Mouse (Mus musculus) thymus, adult 2 months (tissue): ENCODE data around the gene Arl5a. TPM values are rescaled to one million over a fixed set of nuclear protein-coding genes. Genes with fewer than 3 reads are reported as not detected.

Experiments used
- DNase-seq: peaks from one replicate; pipeline ENCODE4 v3.0.0; 2021
- H3K27ac ChIP-seq: fragments of 200-500 bp; 2 replicates; pipeline ENCODE4 v1.5.1; 2012; ENCODE audit warnings: low read length, control low read depth; ENCODE audit not compliant: control insufficient read depth, insufficient read depth
- H3K27me3 ChIP-seq: fragments of 200-500 bp; 2 replicates; pipeline ENCODE4 v1.6.1; 2012; ENCODE audit warnings: mild to moderate bottlenecking, low read length, moderate library complexity, mixed read lengths; ENCODE audit not compliant: control insufficient read depth, insufficient read depth
- H3K36me3 ChIP-seq: fragments of 200-500 bp; 2 replicates; pipeline ENCODE4 v1.6.1; 2012; ENCODE audit warnings: mild to moderate bottlenecking, low read length, moderate library complexity; ENCODE audit not compliant: control insufficient read depth, insufficient read depth
- H3K4me1 ChIP-seq: fragments of 200-500 bp; replicated peaks from 2 replicates; pipeline ENCODE4 v1.6.1; 2012; ENCODE audit warnings: low read length; ENCODE audit not compliant: control insufficient read depth, insufficient read depth
- H3K4me3 ChIP-seq: fragments of 200-500 bp; 2 replicates; pipeline ENCODE4 v1.5.1; 2012; ENCODE audit warnings: mild to moderate bottlenecking, low read length, control low read depth, moderate library complexity; ENCODE audit not compliant: control insufficient read depth, insufficient read depth
- CTCF ChIP-seq: fragments of 200-500 bp; IDR thresholded peaks from 2 replicates; pipeline ENCODE4 v1.5.1; 2012; ENCODE audit warnings: mild to moderate bottlenecking, control low read depth, low read length, moderate library complexity, borderline replicate concordance; ENCODE audit not compliant: control insufficient read depth, poor library complexity, insufficient read depth; ENCODE audit errors: extremely low read depth
- POLR2A ChIP-seq: fragments of 200-500 bp; IDR thresholded peaks from 2 replicates; pipeline ENCODE4 v1.6.1; 2012; ENCODE audit warnings: mild to moderate bottlenecking, low read length, control low read depth, moderate library complexity; ENCODE audit not compliant: control insufficient read depth, poor library complexity, insufficient read depth; ENCODE audit errors: extremely low read depth
- WGBS: fragments of 180-500 bp; shearing (Covaris S2); methylation state at CpG from one replicate; pipeline ENCODE4 v1.1.7; 2018; 5-methylcytosine and 5-hydroxymethylcytosine counted together
- polyA plus RNA-seq: library from polyadenylated mRNA; depleted of rRNA; stranded (reverse); fragments of >200 nt; gene quantifications from 2 replicates; pipeline ENCODE4 v1.2.3, GENCODE M21; 2012

Arl5a gene
- polyA plus RNA-seq, 1 experiment, result 8.2 TPM

GRCm38 (mm10) chr2:52438013-52438412, 13.3 kb upstream of the Arl5a start:
- H3K4me1 ChIP-seq, result no peaks in the 10 kb centered on the region
- H3K27ac ChIP-seq, result no peak overlapping the region
- WGBS, result 33% methylated on average over 6 of the region's 6 CpGs

GRCm38 (mm10) chr2:52435919-52436632, 11.4 kb upstream of the Arl5a start:
- H3K4me1 ChIP-seq, result no peaks in the 10 kb centered on the region
- no peak overlapping the region for H3K27ac ChIP-seq
- H3K4me3 ChIP-seq, result no peak overlapping the region
- TF ChIP-seq POLR2A, result no peak
- TF ChIP-seq CTCF, result no peak
- H3K36me3 ChIP-seq, result no peaks in the 10 kb centered on the region
- no peak for DNase-seq
- 95% methylated on average over 14 of the region's 14 CpGs for WGBS
- H3K27me3 ChIP-seq, result no peaks in the 10 kb centered on the region

More at GRCm38 (mm10) chr2:52438013-52438412, 13.3 kb upstream of the Arl5a start:
- no peaks in the 10 kb centered on the region for H3K27me3 ChIP-seq
- no peak for TF ChIP-seq CTCF
- no peak for TF ChIP-seq POLR2A
- DNase-seq, result no peak
- H3K4me3 ChIP-seq, result no peak overlapping the region
- H3K36me3 ChIP-seq, result no peaks in the 10 kb centered on the region

GRCm38 (mm10) chr2:52433365-52433764, 8.7 kb upstream of the Arl5a start:
- no peak for TF ChIP-seq CTCF
- TF ChIP-seq POLR2A, result no peak
- no peak overlapping the region for H3K27ac ChIP-seq
- 96% methylated on average over 7 of the region's 7 CpGs for WGBS
- H3K4me1 ChIP-seq, result no peaks in the 10 kb centered on the region
- no peak for DNase-seq
- no peaks in the 10 kb centered on the region for H3K36me3 ChIP-seq
- H3K27me3 ChIP-seq, result no peaks in the 10 kb centered on the region
- H3K4me3 ChIP-seq, result no peak overlapping the region

GRCm38 (mm10) chr2:52427383-52427782, 2.7 kb upstream of the Arl5a start:
- no peaks in the 10 kb centered on the region for H3K27me3 ChIP-seq
- peaks cover 3% of the 10 kb centered on the region; the same call in 1 of the 2 replicates for H3K4me1 ChIP-seq
- no peaks in the 10 kb centered on the region for H3K36me3 ChIP-seq
- DNase-seq, result no peak
- no peak overlapping the region for H3K4me3 ChIP-seq
- TF ChIP-seq POLR2A, result no peak
- no peak for TF ChIP-seq CTCF
- H3K27ac ChIP-seq, result no peak overlapping the region
- 96% methylated on average over 3 of the region's 3 CpGs for WGBS

GRCm38 (mm10) chr2:52426041-52426440, 1.3 kb upstream of the Arl5a start:
- H3K4me1 ChIP-seq, result peaks cover 8% of the 10 kb centered on the region
- WGBS, result 98% methylated on average over 3 of the region's 3 CpGs
- H3K27ac ChIP-seq, result no peak overlapping the region
- no peak overlapping the region for H3K4me3 ChIP-seq
- no peaks in the 10 kb centered on the region for H3K27me3 ChIP-seq
- no peaks in the 10 kb centered on the region for H3K36me3 ChIP-seq
- no peak for TF ChIP-seq POLR2A
- no peak for DNase-seq

- DNase-seq, result no peak
- 37% methylated on average over 10 of the region's 10 CpGs for WGBS
- TF ChIP-seq POLR2A, result no peak
- TF ChIP-seq CTCF, result no peak
These were observed 758 bp upstream of the Arl5a start for GRCm38 (mm10) chr2:52425523-52425795.

GRCm38 (mm10) chr2:52424248-52424728, 413 bp downstream of the Arl5a start:
- Histone ChIP-seq H3K4me3 (peak overlapping the region; percentile 88), H3K27ac (no peak overlapping the region), H3K4me1 (peaks cover 9% of the 10 kb centered on the region), H3K36me3 (no peaks in the 10 kb centered on the region), H3K27me3 (no peaks in the 10 kb centered on the region)
- WGBS, result under 1% methylated on average over 42 of the region's 42 CpGs
- TF ChIP-seq POLR2A (no peak), CTCF (no peak)
- no peak for DNase-seq

More at GRCm38 (mm10) chr2:52425523-52425795, 758 bp upstream of the Arl5a start:
- H3K4me3 ChIP-seq, result peak overlapping the region; percentile 24; the same call in 1 of the 2 replicates
- no peak overlapping the region for H3K27ac ChIP-seq
- H3K36me3 ChIP-seq, result no peaks in the 10 kb centered on the region
- H3K27me3 ChIP-seq, result no peaks in the 10 kb centered on the region
- H3K4me1 ChIP-seq, result peaks cover 9% of the 10 kb centered on the region
